Mouse (Mus musculus) CH12.LX (cell line): ENCODE results near the gene Actrt2. TPM values are rescaled to one million over a fixed set of nuclear protein-coding genes. Genes with fewer than 3 reads are reported as not detected.

Experiments
- DNase-seq: peaks from one replicate; pipeline ENCODE4 v3.0.0-alpha.2; 2013; ENCODE audit errors: extremely low read depth
- H3K27ac ChIP-seq: 2 replicates; pipeline ENCODE4 v1.5.1; 2012; ENCODE audit warnings: low read depth, mild to moderate bottlenecking, control low read depth, moderate library complexity; ENCODE audit not compliant: insufficient read depth
- H3K27me3 ChIP-seq: replicated peaks from 2 replicates; pipeline ENCODE3; 2012; ENCODE audit warnings: inconsistent platforms
- H3K36me3 ChIP-seq, 2 experiments: replicated peaks in 1 of 2; 2 replicates each; pipeline versions ENCODE3 to v1.6.1; 2012; ENCODE audit warnings: inconsistent platforms in 1 of 2, low read length in 1 of 2, mild to moderate bottlenecking in 1 of 2, mixed read lengths in 1 of 2, moderate library complexity in 1 of 2; ENCODE audit not compliant: control insufficient read depth in 1 of 2, insufficient read depth in 1 of 2
- H3K4me1 ChIP-seq, 2 experiments: 2 replicates each; pipeline ENCODE4 v1.6.1; 2012; ENCODE audit warnings: inconsistent platforms in 1 of 2, moderate library complexity in 1 of 2; ENCODE audit not compliant: insufficient read depth in 2 of 2, control insufficient read depth in 1 of 2
- H3K4me2 ChIP-seq: 2 replicates; pipeline ENCODE4 v1.6.1; 2012; ENCODE audit warnings: low read depth, mild to moderate bottlenecking, control low read depth; ENCODE audit not compliant: poor library complexity, insufficient read depth, severe bottlenecking
- H3K4me3 ChIP-seq, 3 experiments: fragments of 150-350 bp in 1 of 3; sonication (generic) in 1 of 3; replicated peaks in 1 of 3; 2 replicates each; pipeline versions ENCODE3 to v1.5.1; 2011 to 2012; ENCODE audit warnings: low read depth in 2 of 3, low read length in 2 of 3, mild to moderate bottlenecking in 2 of 3, moderate library complexity in 2 of 3, control low read depth in 1 of 3, improper control_type of control experiment in 1 of 3, inconsistent platforms in 1 of 3, mixed read lengths in 1 of 3; ENCODE audit not compliant: poor library complexity in 1 of 3
- H3K79me2 ChIP-seq: replicated peaks from 2 replicates; pipeline ENCODE4 v1.6.1; 2012; ENCODE audit warnings: mild to moderate bottlenecking, moderate library complexity; ENCODE audit not compliant: control insufficient read depth, poor library complexity, insufficient read depth, severe bottlenecking; ENCODE audit errors: extremely low read depth
- H3K9ac ChIP-seq: 2 replicates; pipeline ENCODE4 v1.6.1; 2012; ENCODE audit warnings: low read depth, mild to moderate bottlenecking, control low read depth, moderate library complexity; ENCODE audit not compliant: insufficient read depth
- H3K9me3 ChIP-seq: replicated peaks from 2 replicates; pipeline ENCODE3; 2012; ENCODE audit warnings: low read length, inconsistent platforms, mixed read lengths
- BHLHE40 ChIP-seq: IDR thresholded peaks from 2 replicates; pipeline ENCODE4 v1.6.1; 2011; ENCODE audit warnings: mild to moderate bottlenecking, low read depth, low read length, improper control_type of control experiment
- CHD1 ChIP-seq: IDR thresholded peaks from 2 replicates; pipeline ENCODE4 v1.6.1; 2012; ENCODE audit warnings: low read depth, low read length, improper control_type of control experiment, inconsistent platforms
- CTCF ChIP-seq, 2 experiments: IDR thresholded peaks in 1 of 2; conservative IDR thresholded peaks in 1 of 2; 2 replicates each; pipeline ENCODE4 v1.5.1; 2011 to 2012; ENCODE audit warnings: low read depth in 2 of 2, low read length in 2 of 2, improper control_type of control experiment in 1 of 2, inconsistent platforms in 1 of 2, mild to moderate bottlenecking in 1 of 2, moderate library complexity in 1 of 2
- E2F4 ChIP-seq: IDR thresholded peaks from 2 replicates; pipeline ENCODE4 v1.6.1; 2011; ENCODE audit warnings: low read depth, low read length, improper control_type of control experiment; ENCODE audit not compliant: insufficient replicate concordance
- ELF1 ChIP-seq: IDR thresholded peaks from 2 replicates; pipeline ENCODE4 v1.6.1; 2014; ENCODE audit warnings: low read depth, mild to moderate bottlenecking, inconsistent platforms, low read length, improper control_type of control experiment
- GABPA ChIP-seq: IDR thresholded peaks from 2 replicates; pipeline ENCODE4 v1.6.1; 2012; ENCODE audit warnings: low read depth, low read length, improper control_type of control experiment, inconsistent platforms; ENCODE audit not compliant: insufficient replicate concordance
- JUN ChIP-seq: IDR thresholded peaks from 2 replicates; pipeline ENCODE4 v1.6.1; 2011; ENCODE audit warnings: low read depth, mild to moderate bottlenecking, low read length, improper control_type of control experiment, moderate library complexity; ENCODE audit not compliant: insufficient read depth
- JUND ChIP-seq: conservative IDR thresholded peaks from 2 replicates; pipeline ENCODE4 v1.6.1; 2011; ENCODE audit warnings: low read depth, low read length, improper control_type of control experiment
- KAT2A ChIP-seq: IDR thresholded peaks from 2 replicates; pipeline ENCODE4 v1.6.1; 2012; ENCODE audit warnings: low read length, improper control_type of control experiment, inconsistent platforms; ENCODE audit not compliant: insufficient replicate concordance
- MAX ChIP-seq: IDR thresholded peaks from 2 replicates; pipeline ENCODE4 v1.6.1; 2011; ENCODE audit warnings: low read length, improper control_type of control experiment
- MXI1 ChIP-seq: IDR thresholded peaks from 2 replicates; pipeline ENCODE4 v1.6.1; 2011; ENCODE audit warnings: mild to moderate bottlenecking, low read depth, low read length, improper control_type of control experiment
- PAX5 ChIP-seq: IDR thresholded peaks from 2 replicates; pipeline ENCODE4 v1.6.1; 2012; ENCODE audit warnings: low read length, inconsistent platforms, mixed read lengths
- RAD21 ChIP-seq: IDR thresholded peaks from 2 replicates; pipeline ENCODE4 v1.6.1; 2011; ENCODE audit warnings: low read depth, mild to moderate bottlenecking, low read length, improper control_type of control experiment, moderate library complexity
- RCOR1 ChIP-seq: conservative IDR thresholded peaks from 2 replicates; pipeline ENCODE4 v1.6.1; 2012; ENCODE audit warnings: low read depth, mild to moderate bottlenecking, inconsistent platforms, low read length, improper control_type of control experiment
- SMC3 ChIP-seq: IDR thresholded peaks from 2 replicates; pipeline ENCODE4 v1.6.1; 2011; ENCODE audit warnings: low read depth, low read length, improper control_type of control experiment
- TBP ChIP-seq: conservative IDR thresholded peaks from 2 replicates; pipeline ENCODE4 v1.6.1; 2011; ENCODE audit warnings: low read depth, low read length, improper control_type of control experiment
- TCF12 ChIP-seq: IDR thresholded peaks from 2 replicates; pipeline ENCODE4 v1.6.1; 2014; ENCODE audit warnings: low read depth, mild to moderate bottlenecking, inconsistent platforms, low read length, improper control_type of control experiment
- UBTF ChIP-seq: IDR thresholded peaks from 2 replicates; pipeline ENCODE4 v1.6.1; 2012; ENCODE audit warnings: low read depth, mild to moderate bottlenecking, inconsistent platforms, low read length, improper control_type of control experiment, moderate library complexity
- ZC3H11A ChIP-seq: IDR thresholded peaks from 2 replicates; pipeline ENCODE4 v1.6.1; 2012; ENCODE audit warnings: low read depth, mild to moderate bottlenecking, inconsistent platforms, low read length, improper control_type of control experiment
- ZMIZ1 ChIP-seq: IDR thresholded peaks from 2 replicates; pipeline ENCODE4 v1.6.1; 2012; ENCODE audit warnings: low read depth, mild to moderate bottlenecking, inconsistent platforms, low read length, improper control_type of control experiment
- dilution Hi-C: fragments of 300-500 bp; cut with MboI; formaldehyde crosslinking; loops from 2 replicates; pipeline ENCODE4 v1.14.3; 2020; ENCODE audit warnings: low sequenced_read_pairs; ENCODE audit not compliant: extremely low pct_unique_long_range_greater_than_20kb, extremely low pct_ligation_motif_present
- in situ Hi-C: fragments of 300-500 bp; cut with MboI; formaldehyde crosslinking; loops from 3 replicates; pipeline ENCODE4 v1.14.3; 2019; ENCODE audit warnings: low sequenced_read_pairs, low pct_ligation_motif_present, low pct_unique_long_range_greater_than_20kb, mixed read lengths
- polyA plus RNA-seq: library from polyadenylated mRNA; unstranded; fragments of >175 nt; gene quantifications from 2 replicates; pipeline ENCODE4 v1.2.1, GENCODE M21; 2012; ENCODE audit warnings: low read depth; ENCODE audit not compliant: insufficient read length
- total RNA-seq, 2 experiments: library from RNA; depleted of rRNA; stranded (reverse); fragments of 300-350 nt in 1 of 2; fragments of >200 nt in 1 of 2; gene quantifications; 2 replicates each; pipeline ENCODE4 v1.2.3; 2012 to 2014

The Actrt2 gene
- total and polyA plus RNA-seq, 3 experiments, result not detected

DNA sequence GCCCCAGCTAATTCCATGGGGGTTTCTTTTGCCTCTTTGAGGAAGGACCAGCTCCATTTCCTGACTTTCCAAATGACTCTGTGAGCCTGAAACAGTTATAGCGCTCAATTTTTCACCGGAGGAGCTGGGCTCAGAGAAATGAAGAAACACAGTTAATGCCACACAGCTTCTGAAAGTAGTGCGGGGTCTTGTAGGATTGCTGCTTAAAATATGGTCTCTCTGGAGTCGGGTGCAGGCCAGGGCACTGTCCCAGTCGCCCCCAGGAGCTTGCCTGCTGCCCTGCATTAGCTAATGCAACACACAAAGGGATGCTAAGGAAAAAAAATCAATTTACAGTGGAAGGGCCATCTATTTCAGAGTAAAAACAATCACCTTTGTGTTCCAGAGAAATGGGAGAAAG is 29.8 kb upstream of the Actrt2 start:
- Histone ChIP-seq H3K36me3 (no peaks in the 10 kb centered on the region), H3K79me2 (no peaks in the 10 kb centered on the region), H3K9ac (no peak overlapping the region), H3K27me3 (no peaks in the 10 kb centered on the region)
- in situ Hi-C loops (no loop called here), dilution Hi-C loops (no loop called here)
- no peak for TF ChIP-seq PAX5
- TF ChIP-seq BHLHE40, result no peak
- TF ChIP-seq ELF1, result no peak
- TF ChIP-seq TBP, result no peak
- no peak for TF ChIP-seq MXI1
- TF ChIP-seq KAT2A, result no peak
- TF ChIP-seq CHD1, result no peak
- no peak for TF ChIP-seq ZC3H11A
- no peak for TF ChIP-seq CTCF (conservative IDR thresholded peaks at IDR 0.05 in 1 of 2, IDR thresholded peaks at IDR 0.05 in 1 of 2; ENCODE audit: low read depth in 2 of 2, low read length in 2 of 2)
- no peak for TF ChIP-seq RCOR1
- TF ChIP-seq E2F4, result no peak
- no peak for TF ChIP-seq MAX
- no peak for TF ChIP-seq JUN
- TF ChIP-seq UBTF, result no peak
- TF ChIP-seq GABPA, result no peak
- TF ChIP-seq, all 38 proteins: peak for 0
- no peak overlapping the region for H3K4me3 ChIP-seq
- no peak overlapping the region for H3K4me2 ChIP-seq
- no peak overlapping the region for H3K27ac ChIP-seq
- H3K9me3 ChIP-seq, result peaks cover 93% of the 10 kb centered on the region
- DNase-seq, result no peak
- no peaks in the 10 kb centered on the region for H3K4me1 ChIP-seq

DNA sequence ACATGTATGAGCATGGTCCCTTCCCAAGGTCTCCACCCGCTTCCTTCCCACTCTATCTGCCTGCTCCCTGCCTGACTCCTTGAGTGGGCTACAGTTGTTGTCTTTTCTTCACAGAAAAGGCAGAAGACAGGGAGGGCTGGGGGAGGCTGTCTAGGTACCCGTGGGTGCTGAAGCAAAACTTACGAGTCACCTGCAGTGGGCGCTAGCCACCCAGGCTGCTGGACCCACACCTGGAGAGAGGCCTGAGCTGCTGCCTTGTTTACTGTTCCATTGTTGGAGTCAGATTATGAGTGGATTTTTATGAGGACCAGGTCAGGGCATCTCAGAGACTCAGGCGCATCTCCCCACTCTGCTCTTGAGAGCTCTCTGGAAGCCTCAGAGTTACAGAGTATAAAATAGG is 28.9 kb upstream of the Actrt2 start:
- Histone ChIP-seq H3K4me3 (no peak overlapping the region), H3K27me3 (no peaks in the 10 kb centered on the region), H3K27ac (no peak overlapping the region), H3K79me2 (no peaks in the 10 kb centered on the region), H3K36me3 (no peaks in the 10 kb centered on the region), H3K9ac (no peak overlapping the region), H3K4me1 (no peaks in the 10 kb centered on the region), H3K4me2 (no peak overlapping the region), H3K9me3 (peaks cover 89% of the 10 kb centered on the region)
- in situ Hi-C loops (no loop called here), dilution Hi-C loops (no loop called here)
- DNase-seq, result no peak
- no peak for TF ChIP-seq RAD21
- no peak for TF ChIP-seq SMC3
- TF ChIP-seq JUND, result no peak
- TF ChIP-seq ZMIZ1, result no peak
- no peak for TF ChIP-seq GABPA
- TF ChIP-seq TCF12, result no peak
